Mouse (Mus musculus) ES-E14 (cell line): ENCODE results near the gene Mtfp1.

Experiments
- CHD2 ChIP-seq: IDR thresholded peaks from 2 replicates; pipeline ENCODE4 v1.6.1; 2014; ENCODE audit warnings: mild to moderate bottlenecking, low read depth, low read length, inconsistent platforms
- MAFK ChIP-seq: IDR thresholded peaks from 2 replicates; pipeline ENCODE4 v1.6.1; 2014; ENCODE audit warnings: mild to moderate bottlenecking, low read depth, low read length, inconsistent platforms; ENCODE audit not compliant: insufficient read depth
- ZC3H11A ChIP-seq: IDR thresholded peaks from 2 replicates; pipeline ENCODE4 v1.6.1; 2012; ENCODE audit warnings: low read depth, mild to moderate bottlenecking, inconsistent platforms, low read length, borderline replicate concordance

GRCm38 (mm10) chr11:4069664-4070063 lies 25.6 kb downstream of the Mtfp1 start:
- no peak for TF ChIP-seq MAFK
- TF ChIP-seq CHD2, result no peak
- no peak for TF ChIP-seq ZC3H11A
